Mouse (Mus musculus) olfactory bulb, adult 2 months (tissue): ENCODE data around the gene 1600014C23Rik. TPM values are rescaled to one million over a fixed set of nuclear protein-coding genes. Genes with fewer than 3 reads are reported as not detected.

ENCODE experiments used
- H3K27ac ChIP-seq: fragments of 200-500 bp; 2 replicates; pipeline ENCODE4 v1.5.1; 2012; ENCODE audit warnings: low read depth, low read length; ENCODE audit not compliant: insufficient read depth
- H3K4me1 ChIP-seq: fragments of 200-500 bp; 2 replicates; pipeline ENCODE4 v1.6.1; 2012; ENCODE audit warnings: low read length; ENCODE audit not compliant: control insufficient read depth, insufficient read depth
- H3K4me3 ChIP-seq: fragments of 200-500 bp; 2 replicates; pipeline ENCODE4 v1.5.1; 2012; ENCODE audit warnings: mild to moderate bottlenecking, low read depth, low read length, moderate library complexity; ENCODE audit not compliant: insufficient read depth
- CTCF ChIP-seq: fragments of 200-500 bp; IDR thresholded peaks from 2 replicates; pipeline ENCODE4 v1.5.1; 2012; ENCODE audit warnings: low read depth, mild to moderate bottlenecking, low read length, moderate library complexity; ENCODE audit not compliant: insufficient read depth
- POLR2A ChIP-seq: fragments of 200-500 bp; IDR thresholded peaks from 2 replicates; pipeline ENCODE4 v1.6.1; 2012; ENCODE audit warnings: mild to moderate bottlenecking, low read depth, low read length, moderate library complexity; ENCODE audit not compliant: insufficient read depth
- WGBS: fragments of 180-500 bp; shearing (Covaris S2); methylation state at CpG from one replicate; pipeline ENCODE4 v1.1.7; 2018; 5-methylcytosine and 5-hydroxymethylcytosine counted together
- polyA plus RNA-seq: library from polyadenylated mRNA; stranded (reverse); fragments of >200 nt; gene quantifications from 2 replicates; pipeline ENCODE4 v1.2.4, GENCODE M21; 2012; ENCODE audit warnings: low replicate concordance; ENCODE audit not compliant: missing spikeins, insufficient read depth, insufficient read length

The 1600014C23Rik gene
- polyA plus RNA-seq, 1 experiment, result not detected

DNA sequence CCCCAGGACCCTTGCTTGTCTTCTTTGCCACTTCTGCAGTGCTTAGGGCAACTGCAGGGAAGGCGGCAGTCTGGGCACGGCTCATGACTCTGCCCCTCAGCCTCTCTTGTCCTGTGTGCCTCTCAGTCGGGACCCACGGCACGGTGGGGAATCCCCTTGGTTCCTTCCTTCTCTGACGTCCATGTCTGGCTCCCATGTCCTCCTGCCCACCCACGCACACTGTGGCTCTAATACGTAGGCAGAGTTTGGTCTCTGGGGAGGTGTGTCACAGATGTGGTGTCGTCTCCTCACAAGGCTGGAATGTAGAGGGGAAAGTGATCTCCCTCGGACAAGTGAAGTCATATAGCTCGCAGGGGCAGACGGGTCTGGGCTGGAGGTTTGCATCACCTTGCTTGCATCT lies 13.1 kb upstream of the 1600014C23Rik start:
- Histone ChIP-seq H3K4me1 (peaks cover 10% of the 10 kb centered on the region), H3K4me3 (no peak overlapping the region), H3K27ac (no peak overlapping the region)
- no peak for TF ChIP-seq CTCF
- TF ChIP-seq POLR2A, result no peak
- 71% methylated on average over 12 of the region's 12 CpGs for WGBS

DNA sequence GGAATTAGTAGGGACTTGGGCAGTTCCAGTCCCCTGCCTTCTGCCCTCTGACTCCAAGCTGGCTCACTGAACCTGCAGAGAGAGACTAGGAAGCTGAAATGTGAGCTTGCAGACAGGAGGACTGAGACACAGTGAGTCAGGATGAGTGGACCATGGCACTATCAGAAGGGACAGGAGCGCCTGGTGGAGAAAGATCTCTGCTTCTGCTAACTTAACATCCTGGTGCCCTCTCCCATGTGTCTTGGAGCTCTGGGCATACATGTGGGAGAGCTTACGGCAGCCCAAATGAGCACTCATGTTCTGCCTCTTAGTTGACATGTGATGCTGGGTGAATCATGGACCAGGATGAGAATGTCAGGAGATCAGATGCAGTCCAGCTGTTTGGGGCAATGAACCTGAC lies 12.0 kb upstream of the 1600014C23Rik start:
- no peak for TF ChIP-seq POLR2A
- no peak for TF ChIP-seq CTCF
- WGBS, result 90% methylated on average over 2 of the region's 2 CpGs
- Histone ChIP-seq H3K27ac (no peak overlapping the region), H3K4me3 (no peak overlapping the region), H3K4me1 (peaks cover 10% of the 10 kb centered on the region)

DNA sequence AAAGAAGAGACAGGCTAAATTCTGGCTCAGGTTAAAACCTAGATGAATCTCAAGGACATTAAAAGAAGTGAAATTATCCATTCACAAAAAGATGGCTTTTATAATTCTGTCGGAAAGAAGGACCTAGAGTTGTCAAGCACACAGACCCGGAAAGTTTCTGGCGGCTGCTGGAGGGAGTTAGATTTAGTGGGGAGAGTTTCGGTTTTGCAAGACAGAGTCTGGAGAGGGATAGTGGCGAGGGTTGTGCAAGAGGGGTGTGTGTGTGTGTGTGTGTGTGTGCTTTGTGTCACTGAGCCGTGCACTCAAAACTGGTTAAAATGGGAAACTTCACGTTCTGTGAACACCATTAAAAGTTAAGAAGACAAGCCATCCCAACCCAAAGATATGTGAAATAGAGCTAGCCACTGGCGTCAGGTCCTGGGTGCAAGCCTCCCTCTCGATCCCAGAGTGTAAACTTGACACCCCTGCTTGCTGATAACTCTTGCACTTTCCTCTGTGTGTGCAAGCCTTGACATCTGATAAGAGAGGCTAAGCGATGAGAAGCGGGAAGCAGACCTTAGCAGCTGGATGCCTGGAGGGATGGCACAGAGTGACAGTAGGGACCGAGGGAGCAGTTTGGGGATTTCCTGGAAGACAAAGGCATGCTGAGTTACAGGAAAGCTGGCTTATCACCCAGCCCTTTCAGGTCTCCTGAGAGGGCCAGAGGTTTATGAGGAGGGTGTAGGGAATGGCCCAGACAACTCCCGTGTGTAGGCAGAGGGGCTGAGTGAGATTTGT lies 8.9 kb upstream of the 1600014C23Rik start:
- peaks cover 4% of the 10 kb centered on the region; the same call in 1 of the 2 replicates for H3K4me1 ChIP-seq
- H3K27ac ChIP-seq, result no peak overlapping the region
- WGBS, result 80% methylated on average over 13 of the region's 13 CpGs
- no peak for TF ChIP-seq CTCF
- no peak for TF ChIP-seq POLR2A
- H3K4me3 ChIP-seq, result no peak overlapping the region

DNA sequence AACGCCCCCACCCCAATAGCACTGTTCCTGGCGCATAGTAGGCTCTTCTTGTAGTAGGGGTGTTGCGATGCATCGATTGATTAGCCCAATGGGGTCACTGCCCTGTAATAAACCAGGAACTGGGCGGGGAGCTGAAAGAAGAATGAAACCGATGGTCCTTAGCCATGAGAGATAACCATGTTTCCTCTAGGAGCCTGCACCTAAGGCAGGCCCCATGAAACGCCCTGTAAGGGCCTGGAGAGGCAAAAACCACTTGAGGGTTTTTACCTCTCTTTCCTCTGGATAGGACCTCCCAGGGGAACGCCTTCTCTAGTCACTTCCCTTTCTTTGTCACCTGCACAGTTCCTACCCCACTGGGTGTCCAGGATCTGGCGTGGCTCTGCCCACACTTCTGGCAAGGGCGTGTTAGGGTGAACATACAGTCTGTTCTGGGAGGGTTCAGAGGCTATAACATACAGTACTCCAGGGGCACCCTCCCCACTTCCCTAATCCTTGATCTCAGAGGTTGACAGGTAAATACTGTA lies 3.5 kb upstream of the 1600014C23Rik start:
- peaks cover 26% of the 10 kb centered on the region for H3K4me1 ChIP-seq
- peak overlapping the region; percentile 61 for H3K4me3 ChIP-seq
- WGBS, result 32% methylated on average over 10 of the region's 10 CpGs
- H3K27ac ChIP-seq, result peak overlapping the region; percentile 78
- TF ChIP-seq CTCF (no peak), POLR2A (no peak)

DNA sequence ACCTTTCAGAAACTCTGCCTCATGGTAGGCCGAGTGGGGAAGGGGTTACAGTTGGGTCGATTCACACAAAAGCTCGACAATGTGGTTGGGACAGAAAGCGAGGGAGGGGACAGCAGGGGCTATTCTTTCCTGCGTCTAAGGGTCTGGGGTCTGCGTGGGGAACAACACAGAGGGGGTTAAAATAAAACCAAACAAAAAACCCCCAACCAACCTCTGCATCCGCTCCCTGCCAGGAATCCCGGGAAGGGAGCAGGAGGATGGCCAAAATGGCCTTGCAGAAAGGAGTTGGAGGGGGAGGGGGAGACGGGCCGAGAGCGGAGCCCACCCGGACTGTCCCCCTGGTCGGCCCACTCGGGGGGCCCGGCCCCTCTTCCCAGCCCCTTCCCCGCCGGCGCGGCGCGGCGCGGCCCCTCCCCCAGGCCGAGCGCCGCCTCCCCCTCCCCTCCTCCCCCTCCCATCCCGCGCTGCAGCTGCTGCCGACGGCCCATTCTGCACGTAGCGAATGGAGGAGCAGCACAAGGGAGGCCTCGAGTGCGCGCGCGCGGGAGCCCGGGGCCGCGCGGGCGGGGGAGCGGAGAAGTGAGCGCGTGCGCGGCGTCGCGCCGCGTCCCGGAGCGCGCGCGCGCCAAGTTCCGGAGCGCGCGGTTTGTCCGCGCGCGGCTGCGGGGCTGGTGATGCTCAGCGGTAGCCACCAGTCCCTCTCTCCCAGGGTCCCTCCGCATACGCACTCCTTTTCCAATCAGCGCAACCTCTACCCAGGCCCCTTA lies 2.9 kb upstream of the 1600014C23Rik start:
- H3K27ac ChIP-seq, result peak overlapping the region; percentile 78
- under 1% methylated on average over 66 of the region's 72 CpGs for WGBS
- peaks cover 26% of the 10 kb centered on the region for H3K4me1 ChIP-seq
- TF ChIP-seq POLR2A (peak; percentile 95), CTCF (no peak)
- peak overlapping the region; percentile 75 for H3K4me3 ChIP-seq

DNA sequence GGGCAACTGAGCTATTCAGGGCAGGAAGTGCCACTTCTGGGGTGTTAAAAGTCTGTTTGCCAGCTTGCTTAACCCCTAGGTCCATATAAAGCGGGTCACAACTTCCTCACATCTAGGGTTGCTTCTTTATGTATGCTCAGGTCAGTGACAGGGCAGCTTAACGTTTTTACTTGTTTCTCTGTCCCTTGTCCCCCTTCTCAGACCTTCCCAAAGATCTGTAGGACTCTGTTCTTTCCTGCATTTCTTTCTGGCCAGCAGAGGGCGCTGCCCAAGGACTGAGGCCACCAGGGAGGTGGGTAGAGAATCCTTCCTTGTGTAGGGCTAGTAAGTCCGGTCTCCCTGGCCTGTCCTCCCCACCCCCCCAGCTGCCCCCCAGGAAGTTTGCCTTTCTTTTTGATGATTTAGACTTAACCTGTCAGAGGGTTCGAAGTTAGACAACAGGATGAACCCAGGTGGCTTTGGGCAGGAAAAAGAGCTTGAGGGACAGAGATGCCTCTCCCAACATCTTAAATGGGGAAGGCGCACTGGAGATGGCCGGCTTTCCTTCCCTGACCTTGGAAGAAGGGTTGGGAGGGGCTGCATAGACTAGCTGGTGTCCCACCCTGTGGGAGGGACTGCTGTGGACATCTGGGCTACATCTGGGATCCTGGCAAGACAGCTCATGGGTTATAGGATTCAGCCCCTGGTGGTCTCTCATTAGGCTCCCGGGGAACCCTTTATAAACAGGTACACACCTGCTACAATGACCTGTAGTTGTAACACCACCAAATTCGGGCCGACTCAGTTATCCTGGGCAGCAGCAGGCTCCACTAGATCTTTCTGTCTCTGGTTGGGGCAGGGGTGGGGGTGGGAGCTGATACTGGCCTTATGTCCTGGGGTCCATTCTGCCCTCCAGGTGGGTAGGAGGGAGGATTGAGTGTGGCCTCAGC lies 2.0 kb upstream of the 1600014C23Rik start:
- 11% methylated on average over 10 of the region's 10 CpGs for WGBS
- Histone ChIP-seq H3K4me1 (peaks cover 26% of the 10 kb centered on the region), H3K27ac (peak overlapping the region; percentile 76), H3K4me3 (peak overlapping the region; percentile 75)
- TF ChIP-seq POLR2A (no peak), CTCF (peak; percentile 80)

DNA sequence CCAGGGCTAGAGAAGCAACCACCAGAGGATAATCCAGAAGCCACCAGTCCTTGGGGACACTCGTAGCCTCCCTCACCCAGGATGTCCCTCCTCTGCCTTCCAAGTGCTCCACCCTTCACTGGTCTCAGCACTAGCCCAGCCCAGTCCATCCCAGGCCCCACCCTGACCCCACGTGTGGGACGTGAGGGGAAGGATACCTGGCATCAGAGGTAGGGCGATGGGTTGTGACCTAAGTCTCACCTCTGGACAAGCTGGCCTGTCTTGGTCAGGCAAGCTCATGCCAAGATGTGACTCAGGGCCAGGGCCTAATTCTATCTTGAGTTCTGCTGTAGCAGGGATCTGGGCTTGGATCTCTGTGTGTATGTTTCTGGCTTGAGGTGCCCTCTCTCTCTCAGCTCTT lies 1.2 kb upstream of the 1600014C23Rik start:
- WGBS, result 79% methylated on average over 4 of the region's 4 CpGs
- Histone ChIP-seq H3K4me3 (no peak overlapping the region), H3K27ac (no peak overlapping the region), H3K4me1 (peaks cover 26% of the 10 kb centered on the region)
- no peak for TF ChIP-seq POLR2A
- TF ChIP-seq CTCF, result no peak

DNA sequence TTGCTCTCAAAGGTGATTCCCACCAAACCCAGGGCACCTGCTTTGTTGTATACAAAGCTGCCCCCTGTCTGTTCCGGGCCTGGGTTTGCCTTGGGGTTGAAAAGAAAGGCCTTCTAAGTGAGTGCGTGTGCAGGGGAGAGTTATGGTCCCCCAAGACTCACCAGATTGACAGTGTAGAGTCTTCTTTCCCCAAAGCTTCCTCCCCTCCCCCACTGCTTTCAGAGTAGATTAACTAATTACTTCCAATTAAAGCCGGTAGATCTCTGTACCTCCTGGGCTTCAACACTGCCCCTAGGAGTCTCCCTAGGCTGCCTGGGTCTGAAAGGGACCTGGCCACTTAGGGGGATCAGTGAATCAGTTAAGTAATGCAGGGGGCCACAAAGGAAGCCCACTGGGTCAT lies 689 bp upstream of the 1600014C23Rik start:
- Histone ChIP-seq H3K4me3 (no peak overlapping the region), H3K4me1 (peaks cover 26% of the 10 kb centered on the region), H3K27ac (peak overlapping the region; percentile 40; the same call in 1 of the 2 replicates)
- TF ChIP-seq POLR2A (no peak), CTCF (no peak)
- WGBS, result 39% methylated on average over 3 of the region's 3 CpGs
